Mouse (Mus musculus): ENCODE data around the gene 1700088E04Rik.

Gene 1700088E04Rik

DNA sequence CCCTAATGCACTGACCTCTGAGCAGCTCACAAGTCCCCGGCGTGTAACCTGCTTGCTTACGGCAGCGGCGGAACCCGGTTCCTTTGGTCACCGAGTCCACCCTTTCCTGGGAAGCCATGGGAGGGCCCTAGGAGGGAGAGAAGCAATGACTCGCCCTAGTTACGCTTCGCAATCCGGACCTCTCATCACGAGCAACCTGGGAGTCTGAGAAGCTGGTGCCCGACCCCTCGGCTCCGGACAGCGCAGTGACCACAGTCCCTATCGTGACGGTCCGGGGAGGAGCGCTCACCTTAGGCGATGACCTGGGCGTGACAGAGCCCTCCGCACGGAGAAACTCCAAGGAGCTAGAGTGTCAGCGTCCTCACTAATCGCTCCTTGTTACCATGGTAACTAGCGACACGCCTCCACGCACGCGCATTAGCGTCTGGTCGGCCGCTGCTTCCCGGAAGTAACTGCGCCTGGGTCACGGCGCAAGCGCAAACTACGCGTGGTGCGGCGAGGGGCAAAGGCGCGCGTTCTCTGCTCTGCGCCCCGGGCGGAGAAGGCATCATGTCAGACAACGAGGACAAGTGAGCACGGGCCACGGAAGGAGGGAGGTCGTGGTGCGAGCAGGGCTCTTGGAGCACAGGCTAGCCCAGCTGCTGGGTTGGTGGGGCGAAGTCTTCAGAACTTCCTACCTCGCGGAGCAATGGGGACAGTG is at the start of gene 1700088E04Rik, which contains the start of gene Polr2f:
Gene 1700088E04Rik, minus strand, starts transcription at position 388 of the 700 bp plus-strand sequence.
Gene Polr2f, plus strand, starts transcription at position 144 of the 700 bp plus-strand sequence.
- peak; percentile 94 for DNase-seq

DNA sequence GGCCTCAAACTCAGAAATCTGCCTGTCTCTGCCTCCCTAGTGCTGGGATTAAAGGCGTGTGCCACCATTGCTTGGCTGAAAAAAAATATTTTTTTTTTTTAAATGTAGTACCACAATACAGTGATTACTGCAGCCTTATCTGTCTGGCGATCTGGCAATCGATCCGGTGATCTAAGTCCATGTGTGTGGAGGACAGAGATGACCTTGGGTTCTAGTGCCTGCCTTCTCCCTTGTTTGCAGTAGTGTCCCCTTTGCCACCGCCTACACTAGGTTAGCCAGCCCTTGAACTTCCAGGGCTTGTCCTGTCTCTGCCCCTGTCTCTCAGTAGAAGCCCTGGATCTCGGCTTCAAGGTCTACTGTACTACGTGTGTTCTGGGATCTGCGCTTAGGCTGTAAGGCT is 46.8 kb upstream of the 1700088E04Rik start:
- no peak for DNase-seq

DNA sequence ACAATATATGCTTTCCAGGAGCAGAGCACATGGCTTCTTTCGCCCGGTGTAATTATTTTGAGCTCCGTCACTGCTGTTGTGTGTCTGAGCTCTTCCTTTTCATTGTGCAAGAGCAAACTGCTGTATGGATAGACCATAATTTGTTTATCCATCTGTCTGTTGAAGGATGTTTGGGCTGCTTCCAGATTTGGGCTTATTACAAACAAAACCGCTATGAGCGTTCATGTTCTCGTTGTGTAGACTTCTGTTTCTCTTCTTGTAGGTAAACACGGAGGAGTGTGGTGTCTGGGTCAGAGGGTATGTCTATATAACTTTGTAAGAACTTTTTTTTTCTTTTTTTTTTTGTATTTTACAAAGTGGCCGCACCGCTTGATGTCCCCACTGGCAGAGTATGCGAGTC is 44.2 kb upstream of the 1700088E04Rik start:
- no peak for DNase-seq

DNA sequence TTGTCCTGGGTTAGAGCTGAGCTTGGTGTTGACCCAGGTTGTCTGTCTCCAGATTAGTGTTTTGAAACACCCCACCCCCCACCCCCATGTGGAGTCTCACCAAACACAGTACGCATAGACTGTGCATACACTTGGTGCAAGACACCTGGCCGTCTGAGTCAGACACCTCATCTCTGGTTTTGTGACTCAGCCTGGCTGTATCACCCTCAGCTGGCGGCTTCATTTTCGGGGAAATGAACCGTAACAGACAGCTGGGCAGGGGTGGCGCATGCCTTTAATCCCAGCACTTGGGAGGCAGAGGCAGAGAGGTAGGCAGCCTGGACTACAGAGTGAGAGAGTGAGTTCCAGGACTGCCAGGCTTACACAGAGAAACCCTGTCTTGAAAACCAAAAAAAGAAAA is 35.9 kb upstream of the 1700088E04Rik start:
- no peak for DNase-seq

DNA sequence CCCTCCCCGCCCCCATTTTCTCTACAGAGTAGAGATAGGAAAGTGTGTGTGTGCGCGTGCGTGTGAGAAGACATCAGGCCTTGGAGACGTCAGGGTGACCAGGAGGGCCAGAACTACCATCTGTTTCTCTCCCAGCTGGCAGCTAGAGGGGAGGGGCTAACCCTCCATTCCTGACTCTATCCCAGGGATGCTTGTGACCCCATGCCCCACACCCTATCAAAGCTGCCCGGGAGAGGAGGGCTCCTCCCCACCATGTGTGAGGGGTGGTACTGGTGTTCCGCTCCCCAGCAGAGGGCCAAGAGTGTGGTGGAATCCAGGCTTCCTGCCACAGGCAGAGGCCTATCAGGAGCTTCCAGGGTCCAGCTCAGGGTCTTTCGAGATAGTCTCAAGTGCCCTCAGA is 25.7 kb upstream of the 1700088E04Rik start:
- no peak for DNase-seq

DNA sequence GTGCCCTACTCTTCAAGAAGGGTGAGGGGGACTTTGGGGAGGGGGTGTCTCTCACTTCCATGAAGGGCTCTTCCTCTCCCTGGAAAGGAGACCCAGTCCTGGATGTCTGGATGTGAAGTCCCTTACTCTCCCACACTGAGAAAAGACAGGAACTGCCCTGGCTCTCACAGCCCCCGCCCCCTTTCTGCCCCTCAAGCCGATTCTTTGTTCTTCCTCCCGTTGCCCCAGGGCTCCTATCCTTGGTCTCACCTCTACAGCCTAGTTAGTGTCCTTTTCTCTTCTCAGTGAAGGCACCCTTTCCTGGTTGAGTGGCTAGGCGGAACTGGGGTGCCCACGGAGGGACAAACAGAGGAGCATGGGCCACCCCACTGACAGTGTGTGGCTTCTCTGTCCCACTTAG is 24.1 kb upstream of the 1700088E04Rik start, which contains the start of gene Sox10:
Gene Sox10, minus strand, starts transcription at position 101 of the 400 bp plus-strand sequence.
- DNase-seq: no peak

DNA sequence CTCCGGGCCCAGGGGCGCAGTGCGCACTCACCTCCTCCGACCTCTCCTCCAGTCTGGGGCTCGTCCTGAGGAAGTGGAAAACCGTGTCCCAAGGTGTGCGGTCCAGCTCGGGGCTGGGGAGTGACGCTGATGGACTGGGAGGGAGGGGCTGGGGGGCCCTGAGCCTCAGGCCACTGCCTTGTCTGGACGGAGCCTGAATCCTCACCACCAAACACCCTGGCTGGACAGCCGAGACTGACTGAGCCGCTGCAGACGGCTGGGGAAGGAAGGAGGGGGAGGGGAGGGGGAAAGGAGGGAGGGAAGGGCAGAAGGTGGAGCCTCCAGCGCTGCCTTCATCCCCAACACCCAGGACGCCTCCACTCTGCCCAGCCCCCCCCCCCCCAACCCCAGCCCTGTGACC is 23.2 kb upstream of the 1700088E04Rik start:
- DNase-seq: no peak

DNA sequence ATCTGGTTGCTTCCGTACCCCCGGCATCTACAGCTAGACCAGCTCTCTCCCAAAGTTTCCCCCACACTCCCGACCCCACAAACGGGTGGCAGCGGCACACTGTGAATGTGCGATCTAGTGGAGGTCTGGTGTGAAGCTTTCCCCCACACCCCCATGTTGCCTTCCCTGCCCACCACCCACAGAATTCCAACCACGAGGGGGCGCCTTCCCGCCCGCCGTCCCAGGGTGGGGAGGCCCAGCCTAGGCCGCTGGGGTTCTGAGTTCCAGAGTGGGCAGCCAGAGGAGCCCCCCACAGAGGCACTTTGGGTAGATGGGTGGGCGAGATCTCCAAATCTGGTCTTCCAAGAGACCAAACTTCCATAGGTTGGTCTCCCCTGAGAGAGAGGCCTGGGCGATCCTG is 21.8 kb upstream of the 1700088E04Rik start:
- DNase-seq: no peak

DNA sequence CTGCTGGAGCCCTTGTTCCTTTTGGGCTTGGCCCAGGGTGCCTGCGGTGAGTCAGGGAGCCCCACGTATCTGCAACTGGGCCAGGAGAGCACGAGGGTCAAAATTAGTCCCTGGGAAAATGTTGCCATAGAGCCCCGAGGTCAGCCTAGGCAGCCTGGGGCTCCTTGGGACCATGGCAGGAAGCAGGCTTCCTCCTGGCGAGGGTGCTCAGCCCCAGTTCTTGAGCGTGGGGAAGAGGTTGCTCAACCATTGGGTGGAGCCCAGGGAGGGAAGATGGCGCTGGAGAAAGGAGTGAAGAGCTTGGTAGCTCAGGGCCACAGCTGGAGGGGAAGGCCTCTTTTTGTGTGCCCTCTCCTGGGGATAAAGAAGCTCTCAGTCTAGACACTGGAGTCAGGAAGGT is 21.2 kb upstream of the 1700088E04Rik start:
- no peak for DNase-seq

DNA sequence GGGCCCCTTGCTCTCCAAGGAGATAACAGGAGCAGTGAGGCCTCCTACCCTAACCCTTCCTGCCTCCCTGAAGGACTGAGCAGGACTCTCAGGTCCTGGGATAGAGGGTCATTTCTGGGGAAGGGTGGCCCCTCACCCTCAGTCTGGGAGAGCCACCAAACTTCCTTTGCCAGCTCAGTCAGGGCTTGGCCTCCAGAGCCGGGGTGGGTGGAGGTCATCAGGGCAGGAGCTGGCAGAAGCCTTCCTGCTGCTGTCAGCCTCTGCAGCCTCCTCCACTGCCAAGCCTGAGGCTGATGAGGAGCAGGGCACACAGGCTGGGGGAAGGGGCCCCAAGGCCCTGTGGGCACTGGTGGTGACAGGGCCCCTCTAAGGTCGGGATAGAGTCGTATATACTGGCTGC is 14.5 kb upstream of the 1700088E04Rik start:
- no peak for DNase-seq

DNA sequence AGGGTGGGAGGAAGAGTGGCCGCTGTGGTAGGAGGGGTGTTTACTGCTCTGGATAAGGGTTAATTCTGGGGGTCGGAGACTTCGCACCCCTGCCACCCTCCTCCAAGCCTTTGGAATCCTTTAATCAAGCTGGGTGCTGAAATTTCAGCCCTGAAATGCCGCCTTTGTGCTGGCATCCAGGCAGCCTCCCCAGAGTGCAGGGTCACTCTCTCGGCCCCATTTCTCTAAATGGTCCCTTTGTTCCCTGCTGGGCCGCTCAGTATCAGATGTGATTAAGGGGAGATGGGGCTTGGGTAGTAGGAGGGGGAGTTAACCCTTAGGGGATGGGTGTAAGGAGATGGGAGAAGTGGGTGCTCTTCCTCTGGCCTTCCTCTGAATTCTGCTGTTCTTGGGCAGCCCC is 11.7 kb upstream of the 1700088E04Rik start:
- DNase-seq: no peak

DNA sequence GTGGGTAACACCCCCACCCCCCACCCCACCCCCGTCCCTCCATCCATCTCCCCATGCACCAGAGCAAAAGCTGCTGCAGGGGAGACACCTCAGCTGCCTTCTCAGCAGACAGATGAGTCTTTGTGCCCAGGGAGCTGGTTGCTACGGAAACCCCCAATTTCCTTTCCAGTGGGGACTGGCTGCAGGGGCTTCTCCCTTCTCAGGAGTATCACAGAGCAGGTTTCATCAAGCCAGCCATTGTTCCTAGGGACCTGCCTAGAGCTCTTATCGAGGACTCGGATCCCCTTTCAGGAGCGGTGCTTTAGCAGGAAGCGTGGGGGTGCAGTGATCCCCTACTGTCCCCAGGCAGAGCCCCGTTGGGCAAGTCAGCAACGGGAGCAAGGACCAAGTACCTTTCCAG is 10.8 kb upstream of the 1700088E04Rik start:
- DNase-seq: no peak

DNA sequence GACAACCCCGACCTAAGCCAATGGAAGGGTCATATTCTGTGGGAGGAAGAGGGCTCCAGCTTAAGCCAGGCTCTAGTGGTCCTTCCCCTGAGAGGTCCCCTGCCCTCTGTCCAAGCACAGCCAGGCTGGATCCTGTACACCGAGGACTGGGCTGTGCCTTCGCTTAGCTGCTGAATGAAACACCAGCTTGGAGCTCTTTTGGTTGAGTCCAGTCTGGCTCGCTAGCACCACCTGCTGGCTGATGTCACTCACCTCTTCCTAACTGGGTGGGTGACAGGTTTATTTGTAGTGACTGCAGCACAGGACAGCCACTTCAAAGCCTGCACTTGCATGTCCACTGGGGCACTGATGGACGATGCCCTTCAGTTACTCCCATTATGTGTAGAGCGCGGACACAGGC is 7.5 kb upstream of the 1700088E04Rik start:
- DNase-seq: peak; percentile 78

DNA sequence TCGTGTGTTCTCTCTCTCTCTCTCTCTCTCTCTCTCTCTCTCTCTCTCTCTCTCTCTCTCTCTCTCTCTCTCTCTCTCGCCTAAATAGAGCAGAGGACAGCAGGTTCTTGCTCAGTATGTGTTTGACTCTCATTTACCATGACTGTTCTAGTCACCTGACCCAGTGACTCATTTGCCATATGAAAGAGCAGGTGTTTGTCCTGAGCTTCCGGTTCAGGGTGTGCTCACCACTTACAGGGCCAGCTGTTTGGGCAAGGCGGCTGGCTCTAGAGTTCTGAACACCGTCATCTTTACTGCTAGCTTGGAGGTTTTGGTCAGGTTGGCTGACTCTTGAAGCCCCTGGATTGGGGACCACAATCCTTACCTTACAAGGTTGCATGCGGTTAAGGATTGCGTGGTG is 4.5 kb upstream of the 1700088E04Rik start:
- DNase-seq: no peak

DNA sequence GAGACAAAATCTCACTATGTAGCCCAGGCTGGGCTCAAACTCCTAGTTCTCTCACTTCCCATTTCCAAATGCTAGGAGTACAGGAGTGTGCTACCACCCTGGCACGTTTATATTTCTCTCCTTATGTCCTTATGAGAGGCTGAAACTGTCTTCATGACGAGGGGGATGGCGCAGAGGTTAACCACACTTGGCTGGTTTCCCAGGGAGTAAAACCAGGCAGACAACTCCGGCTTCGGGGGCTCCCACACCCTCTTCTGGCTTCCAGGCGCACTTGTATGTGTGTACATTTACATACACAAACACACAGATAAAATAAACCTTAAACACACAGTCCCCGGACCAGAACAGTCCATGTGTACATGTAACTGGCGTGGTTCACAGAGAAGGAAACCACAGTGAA is 3.0 kb upstream of the 1700088E04Rik start:
- DNase-seq: no peak

DNA sequence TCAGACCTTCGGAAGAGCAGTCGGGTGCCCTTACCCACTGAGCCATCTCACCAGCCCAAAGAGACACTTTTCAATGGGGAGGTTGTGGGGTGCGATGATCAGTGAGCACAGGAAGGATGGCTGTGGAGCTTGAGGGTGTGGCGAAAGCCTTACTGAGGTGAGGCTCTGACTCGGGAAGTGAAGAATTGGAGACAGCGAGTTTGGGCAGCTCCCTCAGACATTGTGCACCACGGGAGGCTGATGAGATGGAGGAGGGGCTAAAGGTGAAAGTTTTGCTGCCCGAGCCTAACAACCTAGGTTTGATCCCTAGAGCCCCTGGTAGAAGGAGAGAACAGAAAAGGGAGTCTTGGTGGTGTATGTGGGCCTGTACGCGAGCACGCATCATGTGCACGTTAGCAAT is 2.3 kb upstream of the 1700088E04Rik start:
- no peak for DNase-seq

DNA sequence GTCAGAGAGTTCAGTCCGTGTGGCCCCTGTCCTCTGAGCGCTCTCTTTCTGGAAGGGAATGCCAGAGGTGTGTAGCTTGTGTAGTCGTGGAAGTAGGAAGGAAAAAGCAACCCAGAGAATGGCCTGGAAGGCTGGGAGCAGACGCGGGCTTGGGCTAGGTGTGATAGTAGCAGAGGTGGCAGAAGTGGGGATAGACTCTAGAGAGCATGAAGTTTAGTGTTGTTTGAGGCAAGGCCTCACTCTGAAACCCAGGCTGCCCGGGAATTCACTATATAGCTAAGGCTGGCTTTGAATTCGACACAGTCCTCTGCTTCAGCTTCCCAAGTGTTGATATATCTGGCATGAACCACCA is 489 bp upstream of the 1700088E04Rik start:
- DNase-seq: no peak

DNA sequence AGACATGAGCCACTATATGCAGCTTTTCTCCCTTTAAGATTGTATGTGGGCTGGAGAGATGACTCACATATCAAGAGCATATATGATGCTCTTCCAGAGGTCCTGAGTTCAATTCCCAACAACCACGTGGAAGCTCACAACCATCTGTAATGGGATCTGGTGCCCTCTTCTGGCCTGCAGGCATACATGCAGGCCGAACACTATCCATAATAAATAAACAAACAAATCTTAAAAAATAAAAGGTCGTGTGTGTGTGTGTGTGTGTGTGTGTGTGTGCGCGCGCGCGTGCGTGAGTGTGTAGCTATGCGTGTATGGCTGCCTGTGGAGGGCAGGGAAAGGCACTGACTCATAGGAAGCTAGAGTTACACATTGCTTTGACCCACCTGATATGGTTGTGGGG is 1.4 kb downstream of the 1700088E04Rik start:
- no peak for DNase-seq

DNA sequence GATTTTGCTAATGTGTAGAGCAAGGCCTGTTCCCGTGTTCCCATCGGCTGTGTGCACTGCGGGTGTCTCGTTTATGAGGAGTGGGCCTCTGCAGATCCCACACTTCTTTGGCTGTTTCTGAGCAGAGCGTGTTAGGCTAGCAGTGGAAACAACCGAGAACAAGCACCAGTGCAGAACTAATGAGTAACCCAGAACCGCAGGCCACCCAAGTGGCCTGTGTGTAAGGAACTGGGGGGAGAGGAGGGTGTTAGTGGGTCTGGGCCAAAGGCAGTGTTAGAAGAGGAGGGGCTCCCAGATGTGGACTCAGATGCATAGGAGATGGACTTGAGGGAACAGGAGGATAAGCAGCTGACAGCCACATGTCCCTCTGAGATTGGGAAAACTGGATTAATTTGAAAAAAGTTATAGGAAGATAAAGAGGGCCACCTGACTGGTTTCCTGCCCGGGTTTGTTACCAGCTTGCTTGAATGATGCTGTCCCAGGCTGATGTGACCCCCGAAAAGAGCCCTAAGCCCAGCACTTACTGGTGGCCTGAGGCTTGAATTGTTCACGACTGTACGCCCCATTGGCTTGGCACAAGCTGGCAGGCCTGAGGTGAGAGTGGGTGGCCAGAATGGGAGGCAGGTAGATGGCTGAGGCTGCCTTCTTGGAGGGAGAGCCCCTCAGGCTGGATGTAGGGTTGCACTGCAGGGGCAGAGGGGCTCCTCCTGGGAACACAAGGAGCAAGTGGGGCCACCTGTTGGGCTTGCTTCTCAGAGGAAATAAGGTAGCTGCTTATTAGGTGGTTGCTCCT is 5.1 kb downstream of the 1700088E04Rik start:
- no peak for DNase-seq

DNA sequence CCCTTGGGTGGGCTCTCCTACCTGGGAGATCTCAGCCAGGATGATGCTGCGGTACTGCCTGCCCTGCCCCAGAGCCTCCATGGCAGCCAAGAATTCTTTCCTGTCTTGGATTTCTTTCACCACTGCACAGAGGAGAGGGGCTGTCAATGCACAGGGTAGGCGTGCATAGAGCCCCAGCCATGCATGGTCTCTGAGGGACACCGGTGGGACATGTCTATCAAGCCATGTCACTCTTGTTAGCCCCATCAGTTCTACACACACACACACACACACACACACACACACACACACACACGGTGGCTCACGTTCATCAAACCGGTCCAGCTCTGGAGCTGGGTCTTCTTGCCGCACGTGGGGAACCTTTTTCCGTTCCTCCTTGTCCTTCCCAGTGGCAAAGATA is 5.7 kb downstream of the 1700088E04Rik start:
- no peak for DNase-seq

DNA sequence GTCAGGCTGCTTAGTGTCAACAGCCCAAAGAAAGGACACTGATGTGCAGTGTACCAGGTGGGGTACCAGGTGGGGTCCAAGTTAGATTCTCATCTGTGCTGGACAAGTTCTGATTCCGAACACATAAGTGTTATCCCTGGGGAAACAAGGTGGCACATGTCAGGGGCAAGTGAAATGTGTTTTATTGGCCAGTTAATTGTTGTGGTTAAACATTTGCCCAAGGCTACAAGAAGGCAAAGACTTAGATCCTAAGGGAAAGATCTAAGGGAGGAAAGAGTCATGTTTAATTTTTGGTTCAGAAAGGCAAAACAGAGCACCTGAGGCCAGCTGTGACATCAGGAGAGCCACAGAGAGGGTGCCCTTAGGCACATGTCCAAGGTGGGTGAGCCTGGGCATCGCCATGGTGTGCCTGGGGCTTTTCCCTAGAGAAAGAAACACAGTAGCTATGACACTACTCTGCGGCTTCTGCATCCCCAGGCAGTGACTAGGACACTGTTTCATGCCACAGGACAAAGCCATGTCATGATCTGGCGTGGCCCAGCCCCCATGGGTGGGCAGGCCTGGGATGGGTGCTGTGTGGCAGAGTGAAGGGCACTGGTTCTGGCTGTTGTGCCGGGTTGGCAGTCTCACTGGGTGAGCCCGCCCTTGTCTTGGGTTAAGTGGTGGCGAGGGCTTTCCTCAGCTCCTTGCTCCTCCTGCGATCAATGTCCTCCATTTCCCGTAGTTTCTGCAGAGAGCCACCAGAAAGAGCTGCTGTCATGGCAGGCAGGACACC is 6.4 kb downstream of the 1700088E04Rik start:
- DNase-seq: no peak

DNA sequence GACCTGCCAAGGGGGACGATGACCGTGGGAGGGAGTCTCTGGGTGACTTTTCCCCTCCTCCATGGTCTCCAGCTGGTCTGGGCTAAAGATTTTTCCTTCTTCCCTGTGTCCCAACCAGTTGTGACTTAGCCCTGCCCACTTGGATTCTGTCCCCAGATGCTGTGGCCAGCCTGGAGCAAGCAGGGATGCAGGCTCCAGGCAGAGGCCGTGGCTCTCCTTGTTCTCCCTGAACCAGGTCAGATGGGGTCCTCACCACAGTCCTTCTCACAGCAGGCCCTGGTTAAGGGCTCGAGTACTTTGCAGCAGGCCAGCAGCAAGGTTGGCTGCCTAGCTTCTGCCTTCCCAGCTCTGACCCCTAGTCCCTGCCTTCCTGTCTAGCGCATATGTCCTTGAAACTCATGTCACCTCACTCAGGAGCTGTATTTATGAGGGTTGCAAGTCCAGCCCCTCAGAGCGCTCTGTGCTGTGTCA is 7.8 kb downstream of the 1700088E04Rik start:
- no peak for DNase-seq

DNA sequence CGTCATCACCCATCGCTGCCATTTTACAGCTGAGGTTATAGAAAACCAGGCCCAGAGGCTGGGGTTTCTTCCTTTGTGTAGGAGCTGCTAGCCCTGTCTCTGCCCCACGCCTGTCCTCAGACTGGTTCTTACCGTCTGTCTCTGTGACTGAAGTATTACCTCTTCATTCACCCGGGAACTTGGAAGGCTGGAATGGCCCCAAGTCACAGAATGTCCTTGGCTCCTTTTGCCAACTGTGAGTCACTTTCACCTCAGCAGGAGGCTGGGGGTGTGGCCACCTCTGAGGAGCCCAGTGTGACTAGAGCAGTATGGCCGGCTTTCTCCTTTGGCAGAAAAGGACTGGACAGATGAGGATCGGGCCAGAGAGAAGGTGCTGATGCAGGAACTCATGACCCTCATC is 9.6 kb downstream of the 1700088E04Rik start:
- peak; percentile 93 for DNase-seq

DNA sequence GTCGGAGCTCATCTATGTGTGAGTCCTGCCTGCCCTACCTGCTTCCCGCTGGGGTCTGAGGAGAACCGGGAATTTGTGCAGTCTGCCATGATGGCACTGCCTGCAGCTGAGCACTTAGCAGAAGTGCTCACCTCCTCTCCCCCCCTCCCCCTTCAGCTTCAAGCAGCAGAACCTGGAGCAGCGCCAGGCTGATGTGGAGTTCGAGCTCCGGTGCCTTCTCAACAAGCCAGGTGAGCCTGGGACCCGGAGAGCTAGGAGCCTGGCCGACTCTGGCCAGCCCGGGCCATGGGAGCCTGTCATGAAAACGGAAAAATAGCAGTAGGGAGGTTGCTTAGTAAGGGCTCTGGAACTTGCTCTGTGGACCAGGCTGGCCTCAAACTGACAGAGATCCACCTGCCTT is 10.3 kb downstream of the 1700088E04Rik start:
- DNase-seq: no peak
